Mouse (Mus musculus) heart, postnatal 25 days (tissue): ENCODE results near the gene Plekhb1. TPM values are rescaled to one million over a fixed set of nuclear protein-coding genes. Genes with fewer than 3 reads are reported as not detected.
A peak's percentile ranks its signal among the peaks of the same experiment; 100 is the strongest.

Experiments used
- DNase-seq: peaks from one replicate; pipeline ENCODE4 v3.0.0; 2022; ENCODE audit warnings: low spot score
- intact Hi-C: fragments of 180-260 bp; cut with DNase I; formaldehyde crosslinking; loops from one replicate; pipeline ENCODE4 v1.15.1; 2025
- total RNA-seq, 2 experiments: library from RNA; stranded (reverse); gene quantifications; 2 replicates each; pipeline ENCODE4 v1.2.3; 2021

Plekhb1 gene
- total RNA-seq, result 1 to 10 TPM; 2.7 to 4.0 TPM

DNA sequence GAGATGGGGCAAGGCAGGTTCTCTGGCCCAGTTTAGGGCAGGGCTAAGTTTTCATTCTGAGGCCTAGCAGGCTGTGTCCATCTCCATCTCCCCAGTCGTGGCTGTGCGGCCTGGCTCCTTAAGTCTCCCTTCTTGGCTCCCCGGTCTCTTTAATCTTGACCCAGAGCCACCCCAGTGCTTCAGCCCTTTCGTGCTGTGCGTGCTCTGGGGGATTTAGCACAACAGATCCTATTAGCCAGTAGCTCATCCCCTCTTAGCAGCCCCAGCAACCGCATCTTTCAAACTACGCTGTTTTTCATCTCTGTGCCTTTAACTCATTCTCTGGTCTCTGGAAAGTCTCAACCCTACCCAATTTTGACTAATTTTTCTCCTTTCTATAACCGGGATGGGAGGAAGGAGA lies at the start of gene Plekhb1:
TSS of gene Plekhb1 (minus strand) at position 184 of the 400 bp plus-strand sequence.
- no peak for DNase-seq
- intact Hi-C loops, result loop anchor here (2.0 to 5.0 kb wide), 2 partner anchors 15 to 140 kb away; no protein-coding TSS in a partner anchor

DNA sequence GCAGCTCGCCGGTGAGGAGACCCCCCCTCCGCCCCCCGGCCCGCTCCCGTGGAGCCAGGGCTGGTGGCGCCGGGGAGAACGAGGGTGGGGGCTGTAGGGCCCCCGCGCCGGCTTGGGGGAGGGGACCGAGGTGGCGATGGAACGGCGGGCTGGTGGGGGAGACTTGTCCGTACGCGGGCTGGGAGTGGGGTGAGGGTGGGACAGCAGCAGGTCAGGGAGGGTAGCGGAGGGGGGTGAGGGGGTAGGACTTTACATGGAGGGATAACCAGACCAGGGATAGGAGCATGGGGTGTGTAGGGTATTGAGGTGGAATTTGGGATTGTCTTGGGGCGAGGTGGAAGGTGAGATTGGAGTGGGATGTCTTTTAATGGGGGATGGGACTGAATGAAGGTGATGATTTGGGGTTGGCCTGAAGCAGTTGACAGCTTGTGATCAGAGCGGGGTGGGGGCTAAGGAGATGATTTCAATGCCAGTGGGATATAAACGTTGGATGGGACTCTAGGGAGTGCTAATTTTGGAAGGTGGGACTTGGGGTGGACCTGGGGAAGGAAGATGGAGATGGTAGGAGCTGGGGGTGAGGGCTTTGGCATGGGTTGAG lies 44.8 kb upstream of the Plekhb1 start:
- DNase-seq, result no peak

DNA sequence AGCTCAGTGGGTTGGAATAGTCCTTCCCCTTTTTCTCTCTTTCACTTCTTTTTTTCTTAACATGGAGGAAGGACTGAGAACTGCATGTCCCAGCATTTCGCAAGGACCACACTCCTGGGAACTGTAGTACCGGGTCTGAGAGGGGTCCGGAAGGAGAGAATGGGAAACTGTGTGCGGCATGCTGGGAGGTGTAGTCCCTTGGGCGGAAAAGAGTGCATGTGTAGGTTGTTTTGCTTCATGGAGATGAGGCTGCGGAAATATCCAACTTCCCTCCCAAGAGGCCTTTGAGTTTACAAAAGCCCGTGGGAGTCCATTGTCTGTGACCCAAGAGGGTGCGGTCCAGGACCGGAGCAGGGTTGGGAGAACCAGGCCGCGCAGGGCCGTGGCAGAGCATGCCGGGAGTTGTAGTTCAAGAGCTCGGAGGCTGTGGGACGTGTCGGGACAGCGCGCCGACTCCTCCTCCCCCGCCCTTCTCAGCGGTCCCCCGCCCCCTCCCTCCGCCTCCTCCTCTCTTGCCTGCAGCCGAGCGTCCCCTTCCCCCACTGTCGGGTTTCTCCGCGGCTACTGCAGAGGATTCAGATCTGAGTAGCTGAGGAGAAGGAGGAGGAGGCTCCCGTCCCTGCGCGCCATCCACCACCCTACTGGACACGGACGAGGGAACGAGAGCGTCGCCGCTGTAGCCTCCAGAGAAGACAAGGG lies 44.1 kb upstream of the Plekhb1 start, which contains the start of gene Fam168a:
TSS of gene Fam168a (plus strand) at position 493 of the 699 bp plus-strand sequence.
- intact Hi-C loops, result loop anchor here (2.0 to 5.0 kb wide), 2 partner anchors 21 to 91 kb away; no protein-coding TSS in a partner anchor
- peak; percentile 90 for DNase-seq

More for the DNA sequence above, 44.8 kb upstream of the Plekhb1 start:
- intact Hi-C loops, result loop anchor here (2.0 to 5.0 kb wide), 2 partner anchors 22 to 90 kb away; no protein-coding TSS in a partner anchor

DNA sequence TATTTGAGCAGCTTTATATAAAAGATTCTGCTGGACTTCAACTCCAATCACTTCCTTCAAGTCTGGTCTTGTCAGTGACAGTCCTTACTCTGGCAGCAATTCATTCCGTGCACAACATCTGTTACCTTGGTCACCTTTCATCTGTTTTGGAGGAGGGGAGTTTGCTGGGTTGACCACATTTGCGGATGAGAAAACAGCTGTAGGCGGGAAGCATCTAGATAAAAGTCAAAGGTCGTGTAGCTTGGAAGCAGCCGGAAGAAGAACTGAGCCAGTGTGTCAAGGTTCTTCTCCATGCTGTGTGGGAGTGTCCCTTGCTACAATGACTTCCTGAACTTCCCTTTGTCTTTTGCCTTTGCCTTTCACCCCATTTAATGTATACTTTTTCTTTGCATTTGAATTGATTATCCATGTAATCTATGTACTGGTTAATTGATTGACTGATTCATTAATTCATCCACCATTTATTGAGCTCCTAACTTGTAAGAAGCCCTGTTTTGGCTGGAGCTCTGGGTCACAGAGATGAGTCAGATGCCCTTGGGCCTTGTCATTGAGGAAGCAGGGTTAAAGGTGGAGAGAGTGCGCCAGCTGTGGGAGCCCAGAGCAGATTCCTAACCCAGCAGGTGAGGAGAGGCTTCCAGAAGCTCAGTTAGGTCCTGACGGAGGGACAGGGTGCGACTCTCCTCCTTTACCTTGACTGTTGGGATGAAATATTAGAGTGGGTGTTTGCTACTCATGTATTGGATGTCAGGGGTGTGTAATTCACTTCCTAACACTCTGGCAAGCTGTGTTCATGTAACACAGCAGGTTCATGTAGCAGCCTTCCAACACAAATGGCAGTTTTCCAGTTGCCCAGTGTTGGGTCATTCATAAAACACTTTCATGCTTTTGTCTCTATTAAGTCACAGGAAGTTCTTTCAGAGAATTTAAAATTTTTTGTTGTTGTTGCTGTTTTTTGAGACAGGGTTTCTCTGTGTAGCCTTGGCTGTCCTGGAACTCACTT lies 37.9 kb upstream of the Plekhb1 start:
- no peak for DNase-seq
- intact Hi-C loops, result no loop called here

GRCm38 (mm10) chr7:100693199-100693598 lies 31.0 kb upstream of the Plekhb1 start:
- DNase-seq, result no peak
- intact Hi-C loops, result no loop called here

DNA sequence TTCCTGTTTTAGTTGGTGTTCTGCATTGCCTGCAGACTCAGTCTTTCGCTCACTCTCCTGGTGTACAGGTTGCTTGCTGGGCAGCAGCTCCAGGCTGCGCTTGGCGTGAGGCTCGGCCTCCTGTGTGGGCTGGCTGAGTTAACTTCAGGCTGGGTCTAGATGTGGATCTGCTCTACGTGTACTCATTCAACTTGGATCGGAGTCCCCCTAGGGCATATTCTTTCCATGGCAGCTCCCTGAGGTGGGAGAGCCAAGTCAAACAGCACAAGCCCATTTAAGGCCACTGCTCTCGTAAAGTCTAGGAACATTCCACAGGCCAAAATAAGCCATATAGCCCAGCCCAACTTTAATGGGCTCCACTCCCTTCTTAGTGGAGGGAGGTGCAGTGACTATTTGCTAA lies 26.3 kb upstream of the Plekhb1 start:
- DNase-seq, result no peak
- intact Hi-C loops, result loop anchor here (5.0 kb wide), 3 partner anchors 44 to 199 kb away; no protein-coding TSS in a partner anchor

DNA sequence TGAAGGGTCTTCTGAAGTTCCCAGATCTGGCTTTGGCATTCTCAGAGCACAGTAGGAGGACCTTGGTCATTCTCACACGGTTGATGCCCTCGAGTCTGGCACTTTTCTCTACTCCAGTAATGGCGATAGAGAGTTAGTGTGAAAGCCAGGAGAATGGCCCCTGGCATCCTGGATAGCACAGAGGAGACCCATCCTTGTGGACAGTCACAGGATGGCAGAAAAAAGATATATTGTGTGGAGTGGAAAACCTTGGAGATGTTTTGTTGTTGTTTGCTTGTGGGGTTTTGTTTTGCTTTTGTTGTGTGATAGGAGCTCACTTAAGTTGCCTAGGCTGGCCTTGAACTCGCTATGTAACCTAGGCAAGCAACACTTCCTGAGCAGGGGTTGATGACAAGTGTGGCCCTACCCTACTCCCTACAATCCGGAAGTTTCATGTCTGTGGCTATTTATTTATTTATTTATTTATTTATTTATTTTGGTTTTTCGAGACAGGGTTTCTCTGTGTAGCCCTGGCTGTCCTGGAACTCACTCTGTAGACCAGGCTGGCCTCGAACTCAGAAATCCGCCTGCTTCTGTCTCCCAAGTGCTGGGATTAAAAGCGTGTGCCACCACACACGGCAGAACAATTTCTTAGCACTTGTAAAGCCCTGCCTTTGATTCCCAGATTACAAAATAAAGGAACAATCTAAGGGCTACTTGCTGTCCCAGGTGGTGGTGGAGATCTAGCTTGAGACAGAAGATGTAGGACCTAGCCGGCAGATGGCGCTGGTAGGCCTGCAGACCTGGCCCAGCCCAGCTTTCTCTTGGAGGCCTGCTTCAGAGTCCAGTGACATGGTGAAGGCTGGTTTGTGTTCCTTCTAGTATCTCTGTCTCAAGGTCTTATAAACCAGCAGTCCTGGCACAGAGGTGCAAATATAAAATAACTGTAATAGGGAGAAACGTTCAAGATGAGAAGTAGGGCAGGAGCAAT lies 23.1 kb upstream of the Plekhb1 start:
- peak; percentile 16 for DNase-seq
- intact Hi-C loops, result loop anchor here (1.0 to 5.0 kb wide), 7 partner anchors 21 to 202 kb away; partner anchors contain the start of gene Fam168a

DNA sequence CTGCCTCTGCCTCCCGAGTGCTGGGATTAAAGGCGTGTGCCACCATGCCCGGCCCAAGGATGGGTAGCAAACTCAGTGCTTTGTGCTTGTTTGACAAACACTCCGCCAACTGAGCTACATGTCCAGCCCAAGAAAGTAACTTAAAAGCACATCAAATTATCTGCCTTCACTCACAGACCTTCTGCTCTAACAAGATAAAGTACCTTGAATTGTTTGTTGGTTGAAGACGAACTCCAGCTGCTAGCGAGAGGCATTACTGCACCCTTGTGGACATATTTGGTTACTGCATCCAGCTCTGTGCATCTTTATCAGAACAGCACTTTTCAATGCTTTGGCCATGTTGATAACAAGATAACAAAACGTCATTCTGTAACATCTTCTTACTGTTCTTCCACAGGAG lies 22.3 kb upstream of the Plekhb1 start:
- DNase-seq, result no peak
- intact Hi-C loops, result loop anchor here (1.0 to 2.0 kb wide), 4 partner anchors 21 to 164 kb away; partner anchors contain the start of gene Fam168a

GRCm38 (mm10) chr7:100684081-100684480 lies 21.9 kb upstream of the Plekhb1 start:
- intact Hi-C loops, result loop anchor here (1.0 to 2.0 kb wide), 4 partner anchors 21 to 163 kb away; partner anchors contain the start of gene Fam168a
- no peak for DNase-seq

- DNase-seq, result no peak
- intact Hi-C loops, result no loop called here
Observed at GRCm38 (mm10) chr7:100683241-100683640, 21.0 kb upstream of the Plekhb1 start.

- no peak for DNase-seq
- intact Hi-C loops, result no loop called here
Observed at GRCm38 (mm10) chr7:100681132-100681531, 18.9 kb upstream of the Plekhb1 start.

- intact Hi-C loops, result no loop called here
- no peak for DNase-seq
Observed at GRCm38 (mm10) chr7:100678948-100679880, 17.0 kb upstream of the Plekhb1 start.

DNA sequence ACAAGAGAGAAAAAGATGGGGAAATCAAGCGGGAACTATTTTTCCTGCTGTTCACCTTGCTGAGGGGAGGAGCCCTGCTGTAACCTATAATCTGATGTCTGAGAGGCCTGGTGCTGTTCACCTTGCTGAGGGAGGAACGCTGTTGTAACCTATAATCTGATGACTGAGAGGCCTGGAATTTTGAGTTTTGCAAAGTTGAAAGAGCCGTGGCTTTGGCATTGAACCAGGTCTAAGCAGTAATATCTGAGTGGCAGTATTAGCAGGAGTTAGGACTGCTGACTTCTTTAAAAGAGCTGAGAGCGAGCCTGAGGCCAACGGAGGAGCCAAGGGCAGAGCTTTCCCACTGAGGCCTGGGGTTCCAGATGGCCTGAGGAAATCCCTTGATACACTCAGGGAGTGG lies 15.8 kb upstream of the Plekhb1 start:
- intact Hi-C loops, result no loop called here
- no peak for DNase-seq

- DNase-seq, result no peak
- intact Hi-C loops, result no loop called here
Observed at GRCm38 (mm10) chr7:100674941-100675340, 12.7 kb upstream of the Plekhb1 start.

DNA sequence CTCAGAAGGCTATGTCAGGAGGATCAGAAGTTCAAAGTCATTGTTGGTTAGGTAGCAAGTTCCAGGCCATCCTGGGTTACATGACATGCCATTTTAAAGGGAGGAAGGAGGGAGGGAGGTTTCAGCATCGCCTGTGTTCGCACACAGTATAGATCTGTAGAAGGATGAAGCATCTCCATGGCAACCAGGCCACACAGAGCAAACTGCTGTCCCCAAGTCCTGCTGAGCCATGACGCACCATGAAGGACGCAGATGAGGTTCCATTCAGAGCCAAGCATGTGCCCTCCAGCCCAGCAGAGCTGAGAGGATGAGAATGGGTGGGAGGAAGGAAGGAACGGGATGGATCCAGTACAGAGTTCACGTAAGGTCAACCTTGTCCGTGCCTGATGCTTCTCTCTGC lies 11.2 kb upstream of the Plekhb1 start:
- intact Hi-C loops, result no loop called here
- no peak for DNase-seq

GRCm38 (mm10) chr7:100670646-100671045 lies 8.4 kb upstream of the Plekhb1 start:
- no peak for DNase-seq
- intact Hi-C loops, result no loop called here

DNA sequence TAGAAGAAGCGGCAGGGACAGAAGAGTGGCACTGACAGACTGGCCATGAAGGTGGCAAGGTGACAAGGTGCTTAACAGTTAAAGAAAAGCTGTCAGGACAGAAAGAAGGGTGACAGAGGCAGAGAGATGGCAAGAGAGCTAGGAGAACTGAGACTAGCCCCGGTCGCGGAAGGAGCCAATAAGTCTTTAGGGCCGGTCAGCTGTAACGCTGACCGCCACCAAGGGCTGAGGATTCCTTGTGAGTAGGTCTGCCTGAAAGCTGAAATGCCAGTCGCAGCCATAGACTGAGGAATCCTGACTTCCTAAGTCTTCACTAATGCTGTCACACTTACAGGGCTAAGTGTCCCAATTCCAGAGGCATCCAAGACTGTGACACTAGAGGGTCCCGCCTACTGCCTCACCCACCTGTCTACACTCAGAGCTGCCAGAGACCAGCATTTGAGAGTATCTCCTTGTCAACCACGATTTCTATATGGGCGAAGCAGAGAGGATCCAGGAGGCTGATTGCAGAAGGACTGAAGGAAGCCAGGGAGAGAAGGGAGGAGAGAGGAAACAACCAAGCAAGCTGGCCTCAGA lies 1.6 kb upstream of the Plekhb1 start:
- intact Hi-C loops, result loop anchor here (1.0 to 5.0 kb wide), 3 partner anchors 17 to 142 kb away; no protein-coding TSS in a partner anchor
- DNase-seq, result no peak
